Mouse (Mus musculus): ENCODE data around the gene Klri2. TPM values are rescaled to one million over a fixed set of nuclear protein-coding genes. Genes with fewer than 3 reads are reported as not detected.
"Not testable (repeated sequence)": the region's sequence is repeated elsewhere in the genome, so short reads cannot be mapped to it uniquely, and the experiment has no call there.

The Klri2 gene
- not detected for total RNA-seq (2021)
- long read RNA-seq, experiment 1 = 0 reads
- long read RNA-seq, experiment 2 = 0 reads

- intact Hi-C loops (cut with DNase I; ENCODE audit: low total_unique reads) = no loop called here
- no peak for DNase-seq
These were observed at the start of gene Klri2 for GRCm38 (mm10) chr6:129740069-129740721. Gene Klri2, minus strand, starts transcription at chr6:129740484.

DNA sequence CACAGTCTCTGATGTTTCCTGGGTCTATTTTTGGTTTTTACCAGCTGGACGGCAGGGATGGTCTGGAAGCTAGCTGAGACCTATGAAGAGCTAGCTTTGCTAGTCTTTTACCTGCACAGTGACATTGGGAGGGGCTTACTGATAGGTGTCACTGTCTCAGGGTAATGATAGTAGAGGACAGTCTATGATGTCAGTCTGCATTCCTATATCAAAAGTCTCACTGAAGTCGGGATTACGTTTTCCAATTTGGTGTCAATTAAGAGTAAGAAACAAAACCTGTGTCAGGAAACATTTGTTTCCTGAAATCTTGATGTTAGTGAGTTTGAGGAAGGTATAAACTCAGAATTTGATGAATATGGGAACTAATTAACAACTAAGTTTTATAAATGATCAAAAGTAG lies 43.9 kb upstream of the Klri2 start, which contains the start of gene Gm156:
Gm156 (minus strand) TSS at position 101 of the 400 bp plus-strand sequence.
- DNase-seq; intact Hi-C loops (cut with DNase I; ENCODE audit: low total_unique reads): not testable (repeated sequence)

- intact Hi-C loops (cut with DNase I; ENCODE audit: low total_unique reads) = no loop called here
- no peak for DNase-seq
These were observed 7.4 kb upstream of the Klri2 start for GRCm38 (mm10) chr6:129747654-129748032.

DNA sequence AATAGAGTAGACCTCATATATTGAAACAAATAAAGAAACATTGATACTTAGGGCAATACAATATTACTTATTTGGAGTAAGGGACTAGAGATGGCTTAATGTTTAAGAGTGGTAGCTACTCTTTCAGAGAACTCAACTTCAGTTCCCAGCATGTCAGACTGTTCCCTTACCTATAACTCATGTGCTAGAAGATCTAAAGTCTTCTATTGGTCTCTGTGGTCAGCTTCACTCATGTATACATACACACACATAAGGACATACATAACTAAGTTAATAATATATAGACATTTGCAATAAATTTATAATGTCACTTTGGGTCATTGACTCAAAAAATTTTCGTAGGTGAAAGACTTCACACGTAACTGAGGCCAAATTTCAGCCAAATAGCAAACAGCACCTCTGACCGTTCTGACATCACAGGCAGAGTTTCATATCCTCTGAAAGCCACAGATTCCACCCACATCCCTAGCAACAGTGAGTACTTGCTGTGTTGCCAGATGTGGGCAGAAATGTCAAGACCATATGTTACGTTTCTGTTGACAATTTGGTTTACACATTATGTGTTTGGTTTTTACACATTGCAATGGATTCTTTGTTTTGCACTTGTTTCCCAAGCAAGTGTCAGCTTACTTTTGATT lies 6.9 kb upstream of the Klri2 start:
- DNase-seq = no peak
- intact Hi-C loops (cut with DNase I; ENCODE audit: low total_unique reads) = no loop called here

DNA sequence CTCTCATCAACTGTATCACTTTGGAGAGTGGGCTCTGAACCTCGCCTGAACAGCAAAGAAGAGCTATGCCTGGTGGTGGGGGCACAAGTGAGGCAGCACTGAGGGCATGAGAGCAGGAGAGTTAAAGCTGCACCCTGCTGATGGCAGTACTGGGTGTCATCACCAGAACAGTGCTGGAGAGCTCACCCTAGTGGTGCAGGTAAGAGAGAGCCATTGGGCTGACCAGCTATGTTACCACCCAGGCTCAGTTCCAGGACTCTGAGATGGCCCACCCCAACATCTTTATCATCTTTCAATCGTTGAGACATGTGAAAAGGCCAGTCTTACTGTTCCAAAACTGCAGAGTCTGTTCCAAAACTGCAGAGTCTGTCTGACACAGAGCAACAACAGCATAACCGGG lies 5.9 kb upstream of the Klri2 start:
- intact Hi-C loops (cut with DNase I; ENCODE audit: low total_unique reads) = no loop called here
- DNase-seq = no peak

- DNase-seq = no peak
- intact Hi-C loops (cut with DNase I; ENCODE audit: low total_unique reads) = no loop called here
These were observed 3.9 kb downstream of the Klri2 start for GRCm38 (mm10) chr6:129736414-129736813.

- intact Hi-C loops (cut with DNase I; ENCODE audit: low total_unique reads) = no loop called here
- DNase-seq = no peak
These were observed 13.0 kb downstream of the Klri2 start for GRCm38 (mm10) chr6:129727237-129727636.

DNA sequence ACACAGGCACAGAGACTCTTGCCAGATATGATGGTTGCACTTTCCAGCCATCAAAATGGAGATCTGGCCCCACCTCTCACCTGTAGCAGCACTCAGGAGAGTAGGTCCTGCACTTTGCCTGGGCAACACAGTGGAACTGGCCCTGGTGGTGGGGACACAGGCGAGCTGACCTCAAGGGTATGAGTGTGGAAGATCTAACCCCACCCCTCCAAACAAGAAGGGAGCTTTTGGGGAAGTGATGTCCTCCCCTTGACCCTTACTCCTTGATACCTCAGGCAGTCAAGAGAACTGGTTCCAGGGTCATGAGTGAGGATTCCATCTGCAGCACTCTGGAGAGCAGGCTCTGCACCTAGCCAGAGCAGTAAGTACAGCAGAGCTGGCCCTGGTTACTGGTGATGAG lies 18.9 kb downstream of the Klri2 start:
- intact Hi-C loops (cut with DNase I; ENCODE audit: low total_unique reads) = no loop called here
- no peak for DNase-seq

DNA sequence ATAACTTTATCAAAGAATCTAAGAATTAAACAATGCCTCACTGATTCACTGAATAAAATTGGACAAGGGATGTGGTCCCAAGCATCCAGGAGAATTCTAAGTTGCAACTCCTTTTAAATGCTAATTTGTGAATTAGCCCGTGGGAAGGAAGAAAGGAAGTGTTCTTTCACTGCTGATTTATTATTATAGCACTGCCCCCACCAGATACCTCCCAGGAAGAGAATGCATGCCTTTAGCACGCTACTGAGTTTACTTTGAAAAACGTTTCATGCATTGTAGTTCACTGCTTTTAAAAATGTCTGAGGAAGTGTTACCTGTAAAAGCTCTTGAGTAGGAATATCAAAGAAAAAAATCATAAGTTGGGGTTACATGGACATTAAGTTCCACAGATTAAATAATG lies 19.8 kb downstream of the Klri2 start:
- intact Hi-C loops (cut with DNase I; ENCODE audit: low total_unique reads) = no loop called here
- no peak for DNase-seq

DNA sequence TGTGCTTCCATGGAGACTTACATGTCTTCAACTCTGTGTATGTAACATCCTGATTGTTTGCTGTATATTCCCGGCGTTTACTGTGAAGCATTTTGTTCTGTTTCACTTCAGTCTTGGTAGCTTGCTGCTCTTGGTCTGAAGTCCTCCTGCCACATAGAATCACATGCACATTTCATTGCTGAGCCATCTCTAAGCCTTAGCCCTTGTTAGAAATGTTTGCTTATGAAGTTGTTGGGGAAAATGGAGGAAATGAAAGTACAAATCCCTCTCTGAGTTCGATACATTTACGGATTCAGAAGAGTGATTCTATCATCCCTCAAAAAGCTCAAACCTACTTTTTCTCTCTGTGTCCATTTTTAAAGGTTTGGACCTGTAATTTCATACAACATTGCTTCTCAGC lies 23.3 kb downstream of the Klri2 start, which contains the start of gene Klri1:
Klri1 (minus strand) TSS at position 101 of the 400 bp plus-strand sequence.
- DNase-seq = no peak
- intact Hi-C loops (cut with DNase I; ENCODE audit: low total_unique reads) = no loop called here

GRCm38 (mm10) chr6:129713566-129713965 lies 26.7 kb downstream of the Klri2 start:
- intact Hi-C loops (cut with DNase I; ENCODE audit: low total_unique reads) = no loop called here
- DNase-seq = no peak

DNA sequence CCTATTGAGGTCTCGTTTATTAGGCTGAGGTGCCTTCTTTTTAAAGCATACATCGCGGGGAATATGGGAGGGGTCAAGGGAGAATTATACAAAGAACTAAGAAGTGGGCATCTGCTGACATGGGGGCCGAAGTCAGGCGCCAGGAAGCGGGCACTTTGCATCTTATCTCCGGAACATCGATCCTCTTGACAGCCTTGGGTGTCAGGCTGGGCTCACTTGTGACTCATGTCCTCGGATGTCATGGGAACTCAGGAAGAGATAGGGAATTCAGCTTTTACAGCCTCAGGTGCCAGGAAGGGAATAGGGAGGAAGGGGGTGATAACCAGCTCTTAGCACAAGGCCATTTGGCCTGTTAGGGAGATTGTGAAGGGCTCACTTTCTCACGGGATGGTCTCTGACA lies 48.8 kb downstream of the Klri2 start:
- intact Hi-C loops (cut with DNase I; ENCODE audit: low total_unique reads); DNase-seq: not testable (repeated sequence)

GRCm38 (mm10) chr6:129680379-129680778 lies 59.9 kb downstream of the Klri2 start:
- intact Hi-C loops (cut with DNase I; ENCODE audit: low total_unique reads) = no loop called here
- DNase-seq = no peak

Small RNA genes lying within 50 kb of the gene (microRNA-seq; reads per million reads assigned to microRNA genes)
- 0 reads per million in 2 experiments for gene Mir680-1

Other genes with a start within 250 kb of the Klri2 start
- gene Olr1, start 233.3 kb downstream of the Klri2 start, total RNA-seq (2021) = not detected
- gene Tmem52b, start 227.9 kb downstream of the Klri2 start, total RNA-seq (2021) = not detected
- 10 to 100 TPM; 27.8 to 35.4 TPM for gene Gabarapl1, start 207.3 kb downstream of the Klri2 start, total RNA-seq (2021)
- gene Klre1, start 162.6 kb downstream of the Klri2 start, total RNA-seq (2021) = not detected
- gene Klrd1, start 148.7 kb downstream of the Klri2 start, total RNA-seq (2021) = not detected
- not detected for gene Klrk1, start 116.6 kb downstream of the Klri2 start, total RNA-seq (2021)
- not detected for gene Klrc3, start 97.1 kb downstream of the Klri2 start, total RNA-seq (2021)
- gene Klrc2, start 79.8 kb downstream of the Klri2 start, total RNA-seq (2021) = not detected
- not detected for gene Klrc1, start 61.5 kb downstream of the Klri2 start, total RNA-seq (2021)
- gene Klri1, start 23.4 kb downstream of the Klri2 start, total RNA-seq (2021) = not detected
- not detected for gene Gm156, start 43.8 kb upstream of the Klri2 start, total RNA-seq (2021)
- gene Gm17631, start 122.2 kb upstream of the Klri2 start, total RNA-seq (2021) = not detected
- not detected for gene Klra17, start 136.2 kb upstream of the Klri2 start, total RNA-seq (2021)
- not detected for gene Klra5, start 177.2 kb upstream of the Klri2 start, total RNA-seq (2021)

Measured in gastrocnemius, postnatal 14 days (tissue).